In genomic region chrX:98869165-98869564, GRCm38 (mm10) we compare ENCODE assay signal across 13 mouse cellular contexts.
"Had no signal": no experiment of that assay in that cellular context is flagged by ENCODE, and none has a peak within 500 bp of the region (broad histone marks: within the 10 kb centered on the region; RNA-seq: fewer than 3 reads in every experiment).

No protein-coding gene starts in this region.

- H3K27ac ChIP-seq: kidney, postnatal 0 days; liver, embryonic 13.5 days; midbrain, embryonic 12.5 days; midbrain, embryonic 15.5 days; neural tube, embryonic 13.5 days had no signal

- H3K4me1 ChIP-seq: liver, embryonic 13.5 days; midbrain, embryonic 12.5 days; midbrain, embryonic 15.5 days; neural tube, embryonic 13.5 days had no signal

- DNase-seq: kidney, adult 2 months; kidney, postnatal 25 days; liver, embryonic 13.5 days; lung, adult 2 months; lung, postnatal 4 days; spleen, adult 18-20 months; thymus, adult 18-20 months; thymus, postnatal 36 days had no signal

- H3K9ac ChIP-seq: liver, embryonic 13.5 days; midbrain, embryonic 12.5 days; midbrain, embryonic 15.5 days; neural tube, embryonic 13.5 days had no signal

- H3K9me3 ChIP-seq: liver, embryonic 13.5 days; midbrain, embryonic 12.5 days; midbrain, embryonic 15.5 days; neural tube, embryonic 13.5 days had no signal

- H3K4me3 ChIP-seq: liver, embryonic 13.5 days; midbrain, embryonic 12.5 days; midbrain, embryonic 15.5 days; neural tube, embryonic 13.5 days had no signal

- H3K36me3 ChIP-seq: liver, embryonic 13.5 days; midbrain, embryonic 12.5 days; midbrain, embryonic 15.5 days; neural tube, embryonic 13.5 days had no signal

- ATAC-seq: intestine, postnatal 0 days; midbrain, embryonic 15.5 days had no signal

- H3K4me2 ChIP-seq: liver, embryonic 13.5 days; midbrain, embryonic 12.5 days; midbrain, embryonic 15.5 days; neural tube, embryonic 13.5 days had no signal

- H3K27me3 ChIP-seq: midbrain, embryonic 15.5 days had no signal
